Mouse (Mus musculus) megakaryocyte, embryonic 14.5 days (primary cell): ENCODE results near the gene Nnmt.

Experiments
- FLI1 ChIP-seq: IDR thresholded peaks from 2 replicates; pipeline ENCODE4 v1.6.1; 2012; ENCODE audit warnings: low read length, inconsistent platforms, mixed read lengths
- GATA1 ChIP-seq: IDR thresholded peaks from 3 replicates; pipeline ENCODE4 v1.6.1; 2012; ENCODE audit warnings: mixed read lengths, low read length, inconsistent platforms, borderline replicate concordance

- no peak for TF ChIP-seq GATA1
- TF ChIP-seq FLI1: no peak
These were observed 49.8 kb upstream of the Nnmt start for GRCm38 (mm10) chr9:48654730-48655129.
